Mouse (Mus musculus): ENCODE data around the gene Aptx. TPM values are rescaled to one million over a fixed set of nuclear protein-coding genes. Genes with fewer than 3 reads are reported as not detected.

Aptx gene
- polyA plus RNA-seq, 1 experiment from 2014 or later, result 37.8 TPM

- H3K9me3 ChIP-seq (replicated peaks), result 0 out of 2 replicates have a peak, but pooled peaks cover 3% of the 10 kb centered on the region
- no peaks in the 10 kb centered on the region for H3K4me1 ChIP-seq
- H3K36me3 ChIP-seq, result no peaks in the 10 kb centered on the region
- H3K27me3 ChIP-seq (ENCODE audit: low read depth, poor library complexity, severe bottlenecking), result no peaks in the 10 kb centered on the region
- no peak for DNase-seq (ENCODE audit: low spot score)
- no peak overlapping the region for H3K27ac ChIP-seq (replicated peaks)
- no peak overlapping the region for H3K4me3 ChIP-seq
- 75% methylated on average over 5 of the region's 5 CpGs for WGBS
These were observed 59.4 kb downstream of the Aptx start for GRCm38 (mm10) chr4:40643567-40643966.

- DNase-seq (ENCODE audit: low spot score), result no peak
- 87% methylated on average over 4 of the region's 4 CpGs for WGBS
- Histone ChIP-seq H3K4me1 (no peaks in the 10 kb centered on the region), H3K27ac (replicated peaks) (no peak overlapping the region), H3K4me3 (no peak overlapping the region), H3K9me3 (replicated peaks) (0 out of 2 replicates have a peak, but pooled peaks cover 3% of the 10 kb centered on the region), H3K36me3 (no peaks in the 10 kb centered on the region), H3K27me3 (ENCODE audit: low read depth, poor library complexity, severe bottlenecking) (no peaks in the 10 kb centered on the region)
These were observed 62.0 kb downstream of the Aptx start for GRCm38 (mm10) chr4:40640991-40641390.

MicroRNAs encoded within 50 kb of the gene (microRNA counts, 519-probe panel; counts per million panel counts)
- not detected for microRNA mmu-miR-207

Small RNAs within 50 kb of the gene (microRNA-seq; reads per million reads assigned to microRNA genes)
- not detected for gene Mir207

Other genes starting within 250 kb of the Aptx start
- 0.20 and 0.21 TPM in 2 replicates for gene Tmem215, start 231.0 kb downstream of the Aptx start, polyA plus RNA-seq (2016; fragmentation: Nextera tagmentation; extraction: Ambion mirVana)
- gene Dnaja1, start 19.0 kb upstream of the Aptx start, polyA plus RNA-seq (2016; fragmentation: Nextera tagmentation; extraction: Ambion mirVana), result 617 and 620 TPM in 2 replicates
- gene Smu1, start 54.7 kb upstream of the Aptx start, polyA plus RNA-seq (2016; fragmentation: Nextera tagmentation; extraction: Ambion mirVana), result 197 and 199 TPM in 2 replicates
- gene B4galt1, start 150.8 kb upstream of the Aptx start, polyA plus RNA-seq (2016; fragmentation: Nextera tagmentation; extraction: Ambion mirVana), result 18.3 and 18.4 TPM in 2 replicates
- not detected in 2 replicates for gene Spink4, start 216.9 kb upstream of the Aptx start, polyA plus RNA-seq (2016; fragmentation: Nextera tagmentation; extraction: Ambion mirVana)
- 189 and 193 TPM in 2 replicates for gene Bag1, start 245.1 kb upstream of the Aptx start, polyA plus RNA-seq (2016; fragmentation: Nextera tagmentation; extraction: Ambion mirVana)
- gene Chmp5, start 245.2 kb upstream of the Aptx start, polyA plus RNA-seq (2016; fragmentation: Nextera tagmentation; extraction: Ambion mirVana), result 99.4 and 118 TPM in 2 replicates

Data from midbrain, embryonic 10.5 days (tissue).